Mouse (Mus musculus): ENCODE data around the gene Mepce. TPM values are rescaled to one million over a fixed set of nuclear protein-coding genes. Genes with fewer than 3 reads are reported as not detected.

Mepce gene
- polyA plus RNA-seq, 1 experiment from 2014 or later: 12.4 TPM

DNA sequence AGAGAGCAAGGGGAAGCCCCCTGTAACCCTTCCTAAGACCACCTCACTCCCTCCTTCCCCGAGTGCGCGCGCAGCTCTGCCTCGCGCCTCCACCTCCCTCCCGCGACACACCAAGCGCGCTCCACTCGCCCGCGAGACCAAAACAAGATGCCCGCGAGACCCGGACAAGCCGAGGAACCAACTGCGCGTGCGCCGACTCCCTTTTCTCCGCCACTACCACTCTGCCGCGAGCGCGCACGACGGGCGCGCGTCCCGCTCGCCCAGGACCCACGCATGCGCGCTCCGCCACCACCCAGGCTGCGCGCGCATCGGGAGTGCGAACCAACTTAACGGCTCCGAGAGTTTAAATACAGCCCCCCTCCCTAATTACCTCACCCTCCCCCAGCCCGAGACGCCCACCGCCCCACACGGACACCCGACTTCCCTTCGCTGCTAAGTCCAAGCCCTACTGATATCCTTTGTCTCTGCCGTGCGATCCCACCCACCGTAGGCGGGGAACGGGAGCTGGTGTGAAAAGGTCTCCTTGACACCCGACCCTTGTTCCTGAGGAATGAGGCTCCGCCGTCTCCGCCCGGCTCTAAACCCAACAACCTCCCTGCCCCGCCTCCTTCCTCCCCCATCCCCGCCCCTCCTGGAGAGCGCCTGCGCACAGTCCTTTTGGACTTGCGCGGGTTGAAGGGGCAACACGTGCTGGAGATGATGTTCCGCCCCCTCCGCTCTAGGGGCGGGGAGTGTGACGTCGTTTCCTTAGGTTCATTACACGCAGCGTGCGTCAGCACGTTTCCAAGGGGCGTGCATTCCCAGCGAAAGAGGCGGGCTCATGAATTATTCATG is 1.1 kb downstream of the Mepce start:
- Histone ChIP-seq H3K27me3 (no peaks in the 10 kb centered on the region), H3K9me3 (replicated peaks) (no peaks in the 10 kb centered on the region), H3K36me3 (peaks cover 27% of the 10 kb centered on the region), H3K9ac (peak overlapping the region; percentile 83), H3K4me3 (replicated peaks) (peak overlapping the region; percentile 69), H3K27ac (replicated peaks) (peak overlapping the region; percentile 100), H3K4me2 (replicated peaks) (peak overlapping the region; percentile 80), H3K4me1 (peaks cover 34% of the 10 kb centered on the region)
- WGBS: under 1% methylated on average over 76 of the region's 79 CpGs
- peak; percentile 94 for ATAC-seq (ENCODE audit: insufficient number of reproducible peaks, low FRiP score, low TSS enrichment, low read depth)

DNA sequence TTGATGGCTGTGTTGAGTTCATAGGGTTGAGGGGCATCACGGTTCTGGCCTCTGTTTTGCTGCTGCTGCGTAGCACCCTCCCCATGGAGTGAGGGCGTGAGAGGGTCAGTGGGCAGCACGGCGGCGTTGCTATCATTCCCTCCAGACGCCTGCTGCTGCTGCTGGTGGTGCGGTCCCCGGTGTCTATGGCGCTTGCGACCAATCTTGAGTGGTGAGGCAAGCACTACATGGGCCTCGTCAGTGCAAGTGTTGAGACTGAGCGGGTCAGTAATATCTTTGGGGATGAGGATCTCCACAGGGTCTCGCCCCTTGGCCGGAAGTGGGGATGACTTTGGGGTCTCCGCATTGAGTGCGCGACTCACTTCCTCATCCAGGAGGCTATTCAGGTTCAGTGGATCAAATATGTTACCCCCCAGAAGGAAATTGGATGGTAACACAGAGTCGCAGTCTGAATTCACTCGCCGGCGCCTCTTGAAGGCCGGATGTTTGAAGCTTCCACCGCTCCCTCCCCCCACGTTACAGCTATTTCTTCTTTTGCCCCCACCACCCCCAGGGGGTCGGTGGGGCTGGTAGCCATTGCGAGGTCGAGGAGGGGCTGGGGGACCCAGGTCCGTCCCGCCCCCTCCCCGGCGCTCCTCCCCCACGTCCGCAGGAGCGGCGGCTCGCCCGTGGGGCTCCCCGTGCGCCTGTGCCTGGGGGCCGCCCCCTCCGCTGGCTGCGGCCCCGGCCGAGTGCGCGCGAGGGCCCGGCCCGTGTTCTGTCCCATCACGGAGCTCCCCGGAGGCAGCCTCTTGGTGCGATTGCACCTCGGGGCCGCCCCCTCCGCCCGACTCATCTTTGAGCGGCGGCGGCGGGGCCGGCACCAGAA is 2.1 kb downstream of the Mepce start:
- Histone ChIP-seq H3K36me3 (peaks cover 37% of the 10 kb centered on the region), H3K4me3 (replicated peaks) (peak overlapping the region; percentile 69), H3K9me3 (replicated peaks) (no peaks in the 10 kb centered on the region), H3K27ac (replicated peaks) (peak overlapping the region; percentile 100), H3K4me2 (replicated peaks) (peak overlapping the region; percentile 80), H3K4me1 (peaks cover 34% of the 10 kb centered on the region), H3K27me3 (no peaks in the 10 kb centered on the region), H3K9ac (peak overlapping the region; percentile 83)
- no peak for ATAC-seq (ENCODE audit: insufficient number of reproducible peaks, low FRiP score, low TSS enrichment, low read depth)
- 4% methylated on average over 48 of the region's 62 CpGs for WGBS

DNA sequence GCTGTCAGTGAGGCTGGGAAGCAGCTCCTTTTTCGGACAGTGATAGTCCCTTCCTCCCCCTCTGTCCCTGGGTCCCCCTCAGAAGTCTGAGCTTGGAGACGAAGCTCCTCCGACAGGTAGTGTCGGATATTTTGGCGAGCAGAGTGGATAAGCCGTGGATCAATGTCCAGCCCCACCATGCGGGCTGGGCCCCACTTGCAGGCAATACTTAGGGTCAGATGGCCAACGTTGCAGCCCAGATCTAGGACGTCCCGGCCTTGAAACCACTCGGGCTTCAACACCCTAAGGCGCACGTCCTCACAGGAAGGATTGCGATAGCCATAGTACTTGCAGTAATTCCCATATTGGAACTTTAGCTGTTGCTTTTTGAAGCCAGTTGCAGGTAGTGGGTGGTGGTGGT is 2.9 kb downstream of the Mepce start:
- Histone ChIP-seq H3K9ac (peak overlapping the region; percentile 12; the same call in 1 of the 2 replicates), H3K27me3 (no peaks in the 10 kb centered on the region), H3K4me1 (peaks cover 42% of the 10 kb centered on the region), H3K36me3 (peaks cover 40% of the 10 kb centered on the region), H3K9me3 (replicated peaks) (no peaks in the 10 kb centered on the region), H3K27ac (replicated peaks) (0 out of 2 replicates have a peak overlapping the region, but pooled peaks have one; percentile 12), H3K4me2 (replicated peaks) (peak overlapping the region; percentile 80), H3K4me3 (replicated peaks) (peak overlapping the region; percentile 69)
- no peak for ATAC-seq (ENCODE audit: insufficient number of reproducible peaks, low FRiP score, low TSS enrichment, low read depth)
- 81% methylated on average over 14 of the region's 14 CpGs for WGBS

DNA sequence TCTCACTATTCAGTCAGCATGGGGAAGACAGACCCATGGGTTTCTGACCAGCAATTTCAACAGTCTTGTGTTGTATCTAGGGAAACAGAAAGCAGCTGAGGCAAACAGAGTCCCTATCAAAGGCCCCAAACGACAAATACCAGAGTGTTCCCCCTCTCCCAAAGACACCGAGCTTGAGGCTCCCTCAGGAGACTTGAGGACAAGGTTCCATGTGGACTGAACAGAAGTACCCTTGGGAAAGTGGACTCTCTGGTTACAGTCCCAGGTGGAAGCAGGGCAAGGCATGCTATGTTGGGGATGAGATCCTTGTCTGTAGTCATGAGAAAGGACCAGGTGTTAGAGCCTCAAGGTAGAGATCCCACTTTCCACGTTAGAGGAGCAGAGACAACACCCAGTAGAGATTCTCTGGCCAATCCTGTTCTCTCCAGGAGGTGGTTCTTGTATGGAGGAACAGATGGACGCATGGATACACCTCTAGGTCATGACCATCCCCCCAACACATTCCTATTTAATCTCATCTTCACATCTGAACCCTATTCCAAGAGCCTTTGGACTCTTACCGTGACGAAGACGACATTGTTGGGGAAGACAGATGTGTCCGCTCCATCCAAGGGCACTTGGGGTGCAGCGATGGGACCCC is 3.4 kb downstream of the Mepce start:
- peak overlapping the region; percentile 69 for H3K4me3 ChIP-seq (replicated peaks)
- peak overlapping the region; percentile 80 for H3K4me2 ChIP-seq (replicated peaks)
- 0 out of 2 replicates have a peak overlapping the region, but pooled peaks have one; percentile 12 for H3K27ac ChIP-seq (replicated peaks)
- H3K27me3 ChIP-seq: no peaks in the 10 kb centered on the region
- WGBS: 57% methylated on average over 9 of the region's 9 CpGs
- H3K36me3 ChIP-seq: peaks cover 40% of the 10 kb centered on the region
- ATAC-seq (ENCODE audit: insufficient number of reproducible peaks, low FRiP score, low TSS enrichment, low read depth): no peak
- no peaks in the 10 kb centered on the region for H3K9me3 ChIP-seq (replicated peaks)
- H3K4me1 ChIP-seq: peaks cover 45% of the 10 kb centered on the region
- peak overlapping the region; percentile 12; the same call in 1 of the 2 replicates for H3K9ac ChIP-seq

DNA sequence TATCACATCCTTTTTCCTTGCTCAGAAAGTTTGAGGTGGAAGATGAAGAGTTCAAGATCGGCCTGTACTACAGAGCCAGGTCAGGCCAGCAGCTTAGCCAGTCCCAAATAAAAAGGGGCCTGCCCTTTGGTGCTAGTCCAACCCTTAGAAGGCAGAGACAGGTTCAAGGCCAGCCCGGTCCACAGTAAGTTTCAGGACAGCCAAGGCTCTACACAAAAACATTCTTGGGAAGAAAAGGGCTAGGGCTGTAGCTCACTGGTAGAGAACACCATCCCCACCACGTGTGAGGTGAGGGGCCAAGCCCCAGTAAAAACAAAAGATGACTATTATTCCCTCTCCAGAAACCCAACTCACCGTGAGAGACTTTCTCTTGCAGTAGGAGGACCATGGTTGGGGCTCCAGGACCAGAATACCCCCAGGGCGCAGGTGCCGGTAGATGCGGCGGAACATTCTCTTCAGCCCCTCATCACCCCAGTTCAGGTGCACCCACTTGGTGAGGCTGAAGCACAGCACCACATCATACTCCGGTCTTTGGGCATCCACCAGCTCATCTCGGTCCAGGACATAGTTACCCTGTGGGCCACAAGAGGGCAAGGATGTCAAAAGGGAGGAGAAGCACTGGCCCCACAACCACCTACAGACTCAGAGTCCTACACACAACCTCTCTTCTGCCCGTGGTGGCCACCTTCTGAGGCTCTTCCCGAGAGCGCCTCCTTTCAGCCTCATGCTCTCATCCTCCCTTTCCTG is 4.5 kb downstream of the Mepce start:
- WGBS: 78% methylated on average over 13 of the region's 13 CpGs
- Histone ChIP-seq H3K9me3 (replicated peaks) (no peaks in the 10 kb centered on the region), H3K4me1 (peaks cover 46% of the 10 kb centered on the region), H3K4me2 (replicated peaks) (peak overlapping the region; percentile 80), H3K36me3 (peaks cover 40% of the 10 kb centered on the region), H3K27ac (replicated peaks) (no peak overlapping the region), H3K4me3 (replicated peaks) (peak overlapping the region; percentile 69; the same call in 1 of the 2 replicates), H3K27me3 (no peaks in the 10 kb centered on the region), H3K9ac (no peak overlapping the region)
- ATAC-seq (ENCODE audit: insufficient number of reproducible peaks, low FRiP score, low TSS enrichment, low read depth): no peak

DNA sequence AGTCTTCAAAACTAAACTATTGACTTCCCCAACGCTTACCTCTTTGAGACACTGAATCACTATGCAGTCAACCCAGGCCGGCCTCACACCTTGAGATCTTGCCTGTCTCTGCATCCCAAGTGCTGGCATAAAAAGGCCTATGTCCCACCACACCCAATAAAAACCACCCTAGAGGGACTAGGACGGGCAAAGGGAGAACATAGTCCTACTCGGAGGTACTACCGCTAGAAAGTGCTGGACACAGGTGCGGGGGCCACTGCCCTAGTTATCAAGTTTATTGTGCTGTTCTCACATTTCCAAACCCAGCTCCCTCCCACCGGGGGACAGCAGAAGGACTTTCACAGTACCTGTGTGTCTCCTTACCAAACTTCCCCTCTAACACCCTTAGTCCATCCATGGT is 5.8 kb downstream of the Mepce start:
- H3K4me1 ChIP-seq: peaks cover 46% of the 10 kb centered on the region
- peaks cover 40% of the 10 kb centered on the region for H3K36me3 ChIP-seq
- no peak for ATAC-seq (ENCODE audit: insufficient number of reproducible peaks, low FRiP score, low TSS enrichment, low read depth)
- no peak overlapping the region for H3K4me2 ChIP-seq (replicated peaks)
- WGBS: 94% methylated on average over 7 of the region's 7 CpGs
- H3K27me3 ChIP-seq: no peaks in the 10 kb centered on the region
- no peak overlapping the region for H3K4me3 ChIP-seq (replicated peaks)
- H3K27ac ChIP-seq (replicated peaks): no peak overlapping the region
- no peak overlapping the region for H3K9ac ChIP-seq
- no peaks in the 10 kb centered on the region for H3K9me3 ChIP-seq (replicated peaks)

DNA sequence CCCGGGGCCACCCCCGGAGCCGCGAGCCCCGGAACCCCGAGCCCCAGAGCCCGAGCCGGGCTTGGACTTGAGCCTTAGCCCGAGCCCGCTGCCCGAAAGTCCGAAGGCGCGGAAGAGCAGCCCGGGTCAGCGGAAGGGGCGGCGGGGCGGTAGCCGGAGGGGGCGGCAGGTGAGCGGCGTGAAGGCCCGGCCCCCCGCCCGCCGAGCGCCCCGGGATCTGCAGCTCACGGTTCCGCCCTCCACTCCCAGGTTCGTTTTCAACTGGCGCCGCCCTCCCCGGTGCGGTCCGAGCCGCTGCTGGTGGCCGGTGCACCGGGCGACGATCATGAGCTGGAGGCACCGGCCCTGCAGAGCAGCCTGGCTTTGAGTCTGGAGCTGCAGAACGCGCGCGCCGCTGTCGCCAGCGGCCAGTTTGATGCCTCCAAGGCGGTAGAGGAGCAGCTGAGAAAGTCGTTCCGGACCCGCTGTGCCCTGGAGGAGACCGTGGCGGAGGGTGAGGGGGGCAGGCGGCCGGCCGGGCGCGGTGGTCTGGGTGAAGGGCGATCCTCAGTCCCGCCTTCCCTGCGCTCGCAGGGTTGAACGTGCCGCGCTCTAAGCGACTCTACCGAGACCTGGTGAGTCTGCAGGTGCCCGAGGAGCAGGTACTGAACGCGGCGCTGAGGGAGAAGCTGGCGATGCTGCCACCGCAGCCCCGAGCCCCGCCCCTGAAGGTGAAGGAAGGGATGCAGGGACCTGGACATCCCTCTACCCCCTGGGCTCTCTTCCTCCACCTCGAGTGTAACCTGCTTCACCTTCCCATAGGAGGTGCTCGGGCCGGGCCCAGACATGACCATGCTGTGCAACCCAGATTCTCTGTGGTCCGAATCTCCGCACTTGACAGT is 8.2 kb downstream of the Mepce start:
- peak; percentile 11; the same call in 1 of the 2 replicates for ATAC-seq (ENCODE audit: insufficient number of reproducible peaks, low FRiP score, low TSS enrichment, low read depth)

DNA sequence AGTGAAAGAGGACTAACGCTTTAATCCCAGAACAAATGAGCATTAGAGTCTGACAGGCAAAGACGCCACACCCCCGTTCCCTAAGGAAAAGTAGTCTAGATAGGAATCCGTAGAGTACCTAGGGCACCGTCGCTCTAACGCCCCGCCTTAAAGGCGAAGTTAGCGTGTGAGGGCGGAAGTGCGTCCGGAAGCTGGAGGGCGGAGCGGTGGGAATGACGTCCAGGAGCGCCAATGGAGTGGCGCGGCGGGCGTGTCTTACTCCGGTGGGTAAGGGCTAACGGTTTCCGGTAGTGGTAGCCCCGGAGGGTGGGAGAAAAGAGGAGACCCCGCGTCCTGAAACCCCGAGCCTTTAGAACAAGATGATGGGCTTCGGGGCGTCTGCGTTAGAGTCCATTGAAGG is 8.8 kb downstream of the Mepce start, which contains the start of gene Ppp1r35:
Ppp1r35 (plus strand) TSS at position 215 of the 400 bp plus-strand sequence.
- Histone ChIP-seq H3K9me3 (replicated peaks) (no peaks in the 10 kb centered on the region), H3K27me3 (no peaks in the 10 kb centered on the region), H3K4me3 (replicated peaks) (peak within 1 kb of the TSS; percentile 97), H3K4me2 (replicated peaks) (peak within 1 kb of the TSS; percentile 91), H3K9ac (peak within 1 kb of the TSS; percentile 88), H3K27ac (replicated peaks) (peak within 1 kb of the TSS; percentile 87), H3K4me1 (peaks cover 32% of the 10 kb centered on the region), H3K36me3 (peaks cover 33% of the 10 kb centered on the region)
- under 1% methylated on average over 31 of the region's 31 CpGs for WGBS
- peak; percentile 95 for ATAC-seq (ENCODE audit: insufficient number of reproducible peaks, low FRiP score, low TSS enrichment, low read depth)

More for the DNA sequence above, 8.2 kb downstream of the Mepce start:
- no peaks in the 10 kb centered on the region for H3K9me3 ChIP-seq (replicated peaks)
- peaks cover 38% of the 10 kb centered on the region for H3K4me1 ChIP-seq
- peak overlapping the region; percentile 91 for H3K4me2 ChIP-seq (replicated peaks)
- WGBS: under 1% methylated on average over 76 of the region's 83 CpGs
- H3K27me3 ChIP-seq: no peaks in the 10 kb centered on the region
- peak overlapping the region; percentile 88 for H3K9ac ChIP-seq
- H3K27ac ChIP-seq (replicated peaks): peak overlapping the region; percentile 87
- peak overlapping the region; percentile 97 for H3K4me3 ChIP-seq (replicated peaks)
- H3K36me3 ChIP-seq: peaks cover 37% of the 10 kb centered on the region

DNA sequence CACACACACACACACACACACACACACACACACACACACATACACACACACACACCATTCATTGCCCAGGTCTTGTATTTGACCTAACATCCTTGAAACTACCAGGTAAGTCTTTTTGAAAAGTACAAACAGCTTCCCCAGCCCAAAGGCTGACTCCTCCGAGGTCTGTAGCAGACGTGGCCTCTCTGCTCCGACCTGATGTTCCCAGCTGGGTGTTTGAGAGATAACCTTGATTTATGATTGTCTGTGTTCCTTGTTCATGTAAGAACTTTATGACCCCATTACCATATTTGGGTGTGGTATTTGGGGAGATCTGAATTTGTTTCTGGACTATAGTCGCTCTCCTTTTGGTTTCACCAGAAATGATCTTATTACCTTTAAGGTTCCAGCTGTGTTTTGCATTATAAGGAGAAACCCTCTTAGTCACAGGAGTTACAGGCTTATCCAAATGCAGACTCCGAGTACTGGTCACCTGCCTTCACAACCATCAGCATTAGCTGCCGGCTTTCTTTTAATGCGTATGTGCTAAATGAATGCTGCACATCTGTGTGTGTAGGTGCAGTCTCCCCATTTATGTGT is 10.1 kb downstream of the Mepce start:
- H3K9ac ChIP-seq: no peak overlapping the region
- H3K27me3 ChIP-seq: no peaks in the 10 kb centered on the region
- H3K36me3 ChIP-seq: peaks cover 23% of the 10 kb centered on the region
- no peak overlapping the region for H3K4me2 ChIP-seq (replicated peaks)
- 78% methylated on average over 7 of the region's 7 CpGs for WGBS
- H3K4me1 ChIP-seq: peaks cover 22% of the 10 kb centered on the region
- no peak overlapping the region for H3K4me3 ChIP-seq (replicated peaks)
- no peak overlapping the region; the same call in 1 of the 2 replicates for H3K27ac ChIP-seq (replicated peaks)
- ATAC-seq (ENCODE audit: insufficient number of reproducible peaks, low FRiP score, low TSS enrichment, low read depth): no peak
- no peaks in the 10 kb centered on the region for H3K9me3 ChIP-seq (replicated peaks)
